Mouse (Mus musculus) megakaryocyte, embryonic 14.5 days (primary cell): Measurements from ENCODE around the gene Capn11.

Experiments
- FLI1 ChIP-seq: IDR thresholded peaks from 2 replicates; pipeline ENCODE4 v1.6.1; 2012; ENCODE audit warnings: low read length, inconsistent platforms, mixed read lengths
- GATA1 ChIP-seq: IDR thresholded peaks from 3 replicates; pipeline ENCODE4 v1.6.1; 2012; ENCODE audit warnings: mixed read lengths, low read length, inconsistent platforms, borderline replicate concordance

DNA sequence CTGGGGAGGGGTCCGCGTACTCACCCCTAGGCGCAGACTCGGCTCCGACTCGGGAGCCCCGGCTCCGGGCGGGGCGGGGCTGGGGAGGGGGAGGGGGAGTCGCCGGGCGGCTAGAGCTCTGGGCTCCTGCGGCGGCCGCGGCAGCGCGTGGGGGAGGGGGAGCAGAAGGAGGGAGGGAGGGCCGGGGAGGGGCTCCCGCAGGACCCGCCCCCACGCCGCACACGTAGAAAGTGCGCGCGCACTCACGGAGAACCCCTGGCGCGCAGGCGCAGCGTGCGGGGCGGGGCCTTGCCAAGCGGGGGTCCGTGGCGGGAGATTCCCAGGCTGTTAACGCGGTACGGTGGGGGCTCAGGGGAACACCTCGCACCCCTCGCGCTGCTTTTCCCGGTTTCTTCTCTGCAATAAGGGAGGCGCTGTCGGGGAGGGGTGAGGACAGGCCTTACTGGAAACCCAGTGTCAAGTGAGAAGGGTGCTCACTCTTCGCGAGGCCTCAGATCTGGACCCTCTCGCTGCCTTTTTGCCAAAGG lies 27.0 kb upstream of the Capn11 start, which contains the start of gene Mrpl14:
- TF ChIP-seq GATA1: no peak
- no peak for TF ChIP-seq FLI1
